Mouse (Mus musculus) cerebellum, adult 8-10 months (tissue): ENCODE measurements around the gene 4930404N11Rik.

Experiments
- DNase-seq: peaks from one replicate; pipeline ENCODE4 v3.0.0; 2022

The 4930404N11Rik gene

DNA sequence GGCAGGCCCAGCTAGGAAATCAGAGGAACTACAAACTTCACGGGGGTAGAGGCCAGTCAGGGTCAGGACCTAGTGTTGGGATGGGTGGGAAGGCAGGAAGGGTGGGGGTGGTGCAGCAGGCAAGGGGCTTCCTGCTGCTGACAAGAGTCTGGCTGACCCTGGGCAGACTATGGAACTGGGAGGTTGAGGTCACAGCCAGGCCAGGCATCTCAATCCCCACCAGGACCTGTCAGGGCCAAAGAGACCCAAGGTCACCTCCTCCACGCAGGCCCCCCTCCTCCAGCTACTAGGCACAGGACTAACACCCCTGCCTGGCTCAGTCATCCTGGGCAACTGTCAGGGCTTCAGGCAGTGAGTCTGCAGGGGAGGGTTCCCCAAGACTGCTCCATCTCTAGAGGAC is 37.7 kb downstream of the 4930404N11Rik start:
- no peak for DNase-seq

- DNase-seq: no peak
Measured at GRCm38 (mm10) chr10:81326858-81327257, 38.8 kb downstream of the 4930404N11Rik start.

DNA sequence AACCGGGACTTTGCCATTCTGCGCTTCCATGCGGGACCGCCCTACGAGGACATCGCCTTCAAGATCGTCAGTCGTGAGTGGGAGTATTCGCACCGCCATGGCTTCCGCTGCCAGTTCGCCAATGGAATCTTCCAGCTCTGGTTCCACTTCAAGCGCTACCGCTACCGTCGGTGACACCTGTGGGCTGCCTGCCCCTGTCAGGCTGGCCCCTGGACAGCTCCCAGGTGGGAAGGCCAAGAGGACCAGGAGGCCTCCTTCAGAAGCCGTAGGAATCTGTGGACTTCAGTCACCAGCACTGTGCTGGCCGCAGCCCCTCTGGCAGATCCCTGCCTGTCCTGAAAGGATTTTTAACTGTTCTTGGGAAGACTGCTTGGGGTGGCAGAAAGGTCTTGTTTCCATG is 39.8 kb downstream of the 4930404N11Rik start:
- no peak for DNase-seq

DNA sequence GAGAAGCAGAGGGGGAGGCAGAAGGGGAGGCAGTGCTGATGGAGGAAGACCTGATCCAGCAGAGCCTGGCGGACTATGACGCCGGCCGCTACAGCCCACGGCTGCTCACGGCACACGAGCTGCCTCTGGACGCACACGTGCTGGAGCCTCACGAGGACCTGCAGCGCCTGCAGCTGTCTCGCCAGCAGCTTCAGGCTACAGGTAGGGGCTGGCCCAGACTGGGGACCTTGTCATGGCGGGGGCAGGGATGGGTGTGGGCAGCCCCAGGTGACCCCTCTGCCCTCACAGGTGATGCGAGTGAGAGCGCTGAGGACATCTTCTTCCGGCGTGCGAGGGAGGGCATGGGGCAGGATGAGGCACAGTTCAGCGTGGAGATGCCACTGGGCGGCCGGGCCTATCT is 40.4 kb downstream of the 4930404N11Rik start:
- no peak for DNase-seq

GRCm38 (mm10) chr10:81323791-81324530 is 41.7 kb downstream of the 4930404N11Rik start:
- DNase-seq: no peak

DNA sequence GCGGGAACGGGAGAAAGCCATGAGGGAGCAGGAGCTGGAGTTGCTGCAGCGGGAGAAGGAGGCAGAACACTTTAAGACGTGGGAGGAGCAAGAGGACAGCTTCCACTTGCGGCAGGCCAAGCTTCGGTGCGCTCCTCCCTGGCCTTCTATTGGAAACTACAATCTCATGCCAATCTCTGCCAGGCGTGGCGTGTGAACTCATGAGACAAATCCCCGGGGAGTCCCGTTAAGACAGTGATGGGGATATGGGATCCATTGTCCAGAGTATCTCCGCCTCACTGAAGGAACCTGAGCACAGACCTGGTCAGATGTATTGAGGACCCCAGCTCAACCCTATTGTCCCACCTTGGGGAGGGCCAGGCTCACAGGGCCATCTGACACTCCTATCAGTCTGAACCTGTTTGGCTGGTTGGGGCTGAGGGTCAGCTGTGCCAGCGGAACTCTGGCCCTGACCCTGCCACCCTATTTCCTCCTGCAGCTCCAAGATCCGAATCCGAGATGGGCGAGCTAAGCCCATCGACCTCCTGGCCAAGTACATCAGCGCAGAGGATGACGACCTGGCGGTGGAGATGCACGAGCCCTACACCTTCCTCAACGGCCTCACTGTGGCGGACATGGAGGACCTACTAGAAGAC is 42.4 kb downstream of the 4930404N11Rik start:
- no peak for DNase-seq

DNA sequence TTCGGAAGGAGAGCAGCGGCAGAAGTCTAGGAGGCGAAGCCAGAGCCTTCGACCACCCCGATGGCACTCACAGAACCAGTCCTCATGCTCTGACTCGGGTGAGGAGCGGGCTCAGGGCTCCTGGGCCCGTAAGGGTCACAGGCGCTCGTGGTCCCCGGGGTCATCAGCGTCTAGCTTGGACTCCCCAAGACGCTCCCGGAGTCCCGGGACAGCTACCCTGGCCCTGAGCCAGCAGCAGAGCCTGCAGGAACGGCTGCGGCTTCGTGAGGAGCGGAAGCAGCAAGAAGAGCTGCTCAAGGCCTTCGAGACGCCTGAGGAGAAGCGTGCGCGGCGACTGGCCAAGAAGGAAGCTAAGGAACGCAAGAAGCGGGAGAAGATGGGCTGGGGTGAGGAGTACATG is 43.2 kb downstream of the 4930404N11Rik start:
- no peak for DNase-seq

GRCm38 (mm10) chr10:81321436-81321835 is 44.2 kb downstream of the 4930404N11Rik start:
- no peak for DNase-seq

- peak; percentile 98 for DNase-seq
Measured at GRCm38 (mm10) chr10:81320550-81321347, 44.9 kb downstream of the 4930404N11Rik start, which contains the start of gene Cactin. Gene Cactin (plus strand): TSS chr10:81321103.

GRCm38 (mm10) chr10:81319741-81320549 is 45.7 kb downstream of the 4930404N11Rik start:
- DNase-seq: peak; percentile 54

GRCm38 (mm10) chr10:81319330-81319699 is 46.3 kb downstream of the 4930404N11Rik start:
- peak; percentile 54 for DNase-seq

DNA sequence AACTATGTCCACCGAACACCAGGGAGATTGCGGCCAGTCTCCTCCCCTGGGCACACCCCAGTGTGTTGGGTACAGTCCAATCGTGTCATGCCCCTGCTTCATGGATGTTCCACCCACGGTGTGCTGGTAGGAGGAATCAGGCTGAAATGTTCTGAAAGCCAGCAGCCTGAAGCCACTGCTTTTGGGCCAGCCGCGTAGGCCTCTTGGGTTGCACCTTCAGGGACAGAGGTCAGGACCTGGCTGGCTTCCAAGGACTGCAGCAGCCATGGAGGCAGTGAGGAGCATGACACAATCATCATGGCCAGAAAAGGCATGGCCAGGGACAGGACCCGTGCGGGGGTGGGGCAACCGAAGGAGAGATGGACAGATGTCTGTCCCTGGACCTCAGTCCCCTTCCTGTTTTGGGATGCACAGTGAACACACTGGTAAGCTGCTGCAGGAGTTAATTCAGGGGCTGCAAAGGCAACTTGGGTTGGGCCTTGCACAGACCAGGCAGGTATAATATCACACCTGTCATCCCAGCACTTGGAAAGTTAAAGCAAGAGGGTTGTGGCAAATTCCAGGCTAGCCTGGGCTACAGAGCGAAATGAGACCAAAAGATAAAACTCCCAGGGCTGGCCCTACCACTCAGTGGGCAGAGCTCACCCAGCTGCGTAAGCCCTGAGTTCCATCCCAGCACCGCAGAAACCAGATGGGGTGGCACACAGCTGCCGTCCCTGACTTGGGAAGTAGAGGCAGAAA is 46.9 kb downstream of the 4930404N11Rik start:
- DNase-seq: peak; percentile 63

- no peak for DNase-seq
Measured at GRCm38 (mm10) chr10:81317273-81317672, 48.3 kb downstream of the 4930404N11Rik start.

- DNase-seq: no peak
Measured at GRCm38 (mm10) chr10:81316338-81317060, 49.1 kb downstream of the 4930404N11Rik start.

DNA sequence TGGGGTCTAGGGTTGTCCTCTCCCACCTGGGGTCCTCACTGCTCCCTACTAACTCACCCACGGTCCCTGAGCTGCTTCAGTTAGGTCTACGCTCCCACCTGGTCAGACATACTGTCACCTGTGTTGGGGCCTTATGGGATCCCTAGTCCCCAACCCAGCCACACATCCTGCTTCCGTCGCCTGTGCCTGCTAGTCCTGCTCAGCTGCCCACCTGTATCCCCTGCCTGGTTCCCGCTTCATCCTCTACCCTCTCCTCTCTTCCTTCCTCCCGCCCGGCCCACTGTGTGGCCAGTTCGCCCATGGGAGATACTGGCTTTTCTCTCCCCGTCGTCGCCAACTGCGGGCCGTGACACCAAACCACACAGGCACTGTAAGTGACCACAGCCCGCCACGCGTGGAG is 50.0 kb downstream of the 4930404N11Rik start:
- DNase-seq: no peak

GRCm38 (mm10) chr10:81314201-81314600 is 51.4 kb downstream of the 4930404N11Rik start:
- DNase-seq: no peak

GRCm38 (mm10) chr10:81313581-81313980 is 52.0 kb downstream of the 4930404N11Rik start:
- DNase-seq: no peak
